Comparison of ENCODE assay signal across 8 mouse cellular contexts in genomic region chr9:37207929-37208411, GRCm38 (mm10). TPM values are rescaled to one million over a fixed set of nuclear protein-coding genes. Genes with fewer than 3 reads are reported as not detected.
A peak's percentile ranks its signal among the peaks of the same experiment; 100 is the strongest.
DNase-seq lines count a peak whose midpoint lies in the region; ATAC-seq and TF ChIP-seq lines count a peak whose summit lies in the region.

Tmem218 (plus strand) TSS chr9:37208223.

- peak; percentile 99 for ATAC-seq in G1E (ENCODE audit: extremely low read depth, insufficient number of reproducible peaks, low FRiP score, poor library complexity, severe bottlenecking)
- peak; percentile 100 for ATAC-seq in forebrain, embryonic 16.5 days
- ATAC-seq in lung, embryonic 14.5 days (ENCODE audit: insufficient read depth): peak; percentile 100

- peak; percentile 81 for DNase-seq in G1E (ENCODE audit: low spot score)
- DNase-seq in cerebellum, adult 18-20 months: peak; percentile 92 to 95
- DNase-seq in heart, postnatal 36 days: peak; percentile 86 to 90
- peak; percentile 92 to 97 for DNase-seq in layer of hippocampus, adult 2 months (ENCODE audit: low spot score in 2 of 2)
- peak; percentile 99 for DNase-seq in lung, embryonic 14.5 days
- DNase-seq in thymus, adult 2 months: peak; percentile 91

- TF ChIP-seq POLR2A in olfactory bulb, adult 2 months (IDR thresholded peaks at IDR 0.05; ENCODE audit: insufficient read depth, low read depth, low read length): peak; percentile 30; the same call in 1 of the 2 replicates
- TF ChIP-seq POLR2A in thymus, adult 2 months (IDR thresholded peaks at IDR 0.05; ENCODE audit: control insufficient read depth, extremely low read depth, insufficient read depth, low read length, poor library complexity): no peak

- H3K36me3 ChIP-seq in G1E (replicated peaks): no peaks in the 10 kb centered on the region
- no peaks in the 10 kb centered on the region for H3K36me3 ChIP-seq in forebrain, embryonic 16.5 days (ENCODE audit: control insufficient read depth, insufficient read depth)
- no peaks in the 10 kb centered on the region for H3K36me3 ChIP-seq in lung, embryonic 14.5 days (ENCODE audit: insufficient read depth)
- H3K36me3 ChIP-seq in thymus, adult 2 months (ENCODE audit: control insufficient read depth, insufficient read depth, low read length): no peaks in the 10 kb centered on the region

- H3K9me3 ChIP-seq in G1E (replicated peaks): no peaks in the 10 kb centered on the region
- H3K9me3 ChIP-seq in forebrain, embryonic 16.5 days (ENCODE audit: control insufficient read depth, low read length): no peaks in the 10 kb centered on the region
- H3K9me3 ChIP-seq in lung, embryonic 14.5 days (ENCODE audit: low read depth, low read length): no peaks in the 10 kb centered on the region

- H3K4me2 ChIP-seq in forebrain, embryonic 16.5 days (ENCODE audit: low read length): peak within 1 kb of the TSS; percentile 79
- H3K4me2 ChIP-seq in lung, embryonic 14.5 days: peak within 1 kb of the TSS; percentile 72

- intact Hi-C loops in heart, postnatal 36 days (cut with DNase I): no loop called here

- H3K4me1 ChIP-seq in G1E (ENCODE audit: insufficient read depth, low read depth, low read length): peaks cover 12% of the 10 kb centered on the region
- H3K4me1 ChIP-seq in forebrain, embryonic 16.5 days (replicated peaks; ENCODE audit: control insufficient read depth, insufficient read depth, low read length): peaks cover 15% of the 10 kb centered on the region
- no peaks in the 10 kb centered on the region for H3K4me1 ChIP-seq in lung, embryonic 14.5 days (ENCODE audit: insufficient read depth)
- no peaks in the 10 kb centered on the region for H3K4me1 ChIP-seq in olfactory bulb, adult 2 months (ENCODE audit: control insufficient read depth, insufficient read depth, low read length)
- peaks cover 8% of the 10 kb centered on the region; the same call in 1 of the 2 replicates for H3K4me1 ChIP-seq in thymus, adult 2 months (replicated peaks; ENCODE audit: control insufficient read depth, insufficient read depth, low read length)

- H3K9ac ChIP-seq in forebrain, embryonic 16.5 days (replicated peaks; ENCODE audit: low read depth, low read length): peak within 1 kb of the TSS; percentile 82
- H3K9ac ChIP-seq in lung, embryonic 14.5 days: peak within 1 kb of the TSS; percentile 69

- peak within 1 kb of the TSS; percentile 72 for H3K4me3 ChIP-seq in G1E (ENCODE audit: low read depth, low read length)
- H3K4me3 ChIP-seq in forebrain, embryonic 16.5 days (replicated peaks; ENCODE audit: low read length): peak within 1 kb of the TSS; percentile 73
- peak within 1 kb of the TSS; percentile 75 for H3K4me3 ChIP-seq in layer of hippocampus, adult 2 months
- H3K4me3 ChIP-seq in lung, embryonic 14.5 days (ENCODE audit: low read depth, low read length): peak within 1 kb of the TSS; percentile 63
- peak within 1 kb of the TSS; percentile 91 for H3K4me3 ChIP-seq in olfactory bulb, adult 2 months (ENCODE audit: insufficient read depth, low read depth, low read length)
- H3K4me3 ChIP-seq in thymus, adult 2 months (ENCODE audit: control insufficient read depth, insufficient read depth, low read length): peak within 1 kb of the TSS; percentile 92

- TF ChIP-seq CTCF in G1E (IDR thresholded peaks at IDR 0.05; ENCODE audit: low read depth, low read length): no peak
- TF ChIP-seq CTCF in layer of hippocampus, adult 2 months (conservative IDR thresholded peaks at IDR 0.05): no peak
- no peak for TF ChIP-seq CTCF in lung, embryonic 14.5 days (IDR thresholded peaks at IDR 0.05; ENCODE audit: low read depth)
- TF ChIP-seq CTCF in olfactory bulb, adult 2 months (IDR thresholded peaks at IDR 0.05; ENCODE audit: insufficient read depth, low read depth, low read length): no peak
- no peak for TF ChIP-seq CTCF in thymus, adult 2 months (IDR thresholded peaks at IDR 0.05; ENCODE audit: borderline replicate concordance, control insufficient read depth, extremely low read depth, insufficient read depth, low read length, poor library complexity)

- peaks cover 3% of the 10 kb centered on the region; the same call in 1 of the 2 replicates for H3K27me3 ChIP-seq in G1E (ENCODE audit: insufficient read depth, low read length)
- no peaks in the 10 kb centered on the region for H3K27me3 ChIP-seq in forebrain, embryonic 16.5 days (replicated peaks; ENCODE audit: control insufficient read depth, insufficient read depth, low read length)
- no peaks in the 10 kb centered on the region for H3K27me3 ChIP-seq in lung, embryonic 14.5 days (ENCODE audit: insufficient read depth, low read length)
- H3K27me3 ChIP-seq in thymus, adult 2 months (ENCODE audit: control insufficient read depth, insufficient read depth, low read length): no peaks in the 10 kb centered on the region

- 0% methylated on average over 21 of the region's 21 CpGs for WGBS in forebrain, embryonic 16.5 days
- WGBS in lung, embryonic 14.5 days: under 1% methylated on average over 21 of the region's 21 CpGs
- WGBS in olfactory bulb, adult 2 months: under 1% methylated on average over 21 of the region's 21 CpGs
- WGBS in thymus, adult 2 months: under 1% methylated on average over 21 of the region's 21 CpGs

- H3K27ac ChIP-seq in forebrain, embryonic 16.5 days (ENCODE audit: low read length): peak within 1 kb of the TSS; percentile 76
- peak within 1 kb of the TSS; percentile 94 for H3K27ac ChIP-seq in layer of hippocampus, adult 2 months
- H3K27ac ChIP-seq in lung, embryonic 14.5 days (ENCODE audit: low read depth): peak within 1 kb of the TSS; percentile 58; the same call in 1 of the 2 replicates
- H3K27ac ChIP-seq in olfactory bulb, adult 2 months (ENCODE audit: insufficient read depth, low read depth, low read length): peak within 1 kb of the TSS; percentile 89
- peak within 1 kb of the TSS; percentile 61; the same call in 1 of the 2 replicates for H3K27ac ChIP-seq in thymus, adult 2 months (ENCODE audit: control insufficient read depth, insufficient read depth, low read length)

RNA-seq across cellular contexts. Expression of gene Tmem218, which starts in this region (rescaled TPM):
- 1.7 and 3.2 TPM in 2 replicates for total RNA-seq in G1E (2014; fragmentation: Nextera tagmentation)
- total RNA-seq in G1E (2017): 3.1 and 3.5 TPM in 2 replicates
- 0.28 and 0.30 TPM in 2 replicates for polyA plus RNA-seq in G1E (2012)
- 9.7 and 11.0 TPM in 2 replicates for polyA plus RNA-seq in forebrain, embryonic 16.5 days (2015; fragmentation: Nextera tagmentation; extraction: Ambion mirVana)
- total RNA-seq in heart, postnatal 36 days (2021): 1 to 10 TPM; 6.4 to 7.0 TPM
- 1 to 10 TPM; 6.2 to 8.1 TPM for total RNA-seq in layer of hippocampus, adult 2 months (2021)
- polyA plus RNA-seq in lung, embryonic 14.5 days (2014; fragmentation: Nextera tagmentation; extraction: Ambion mirVana): 12.6 and 13.3 TPM in 2 replicates
- not detected in 2 replicates for polyA plus RNA-seq in olfactory bulb, adult 2 months (2012; ENCODE audit: insufficient read depth, insufficient read length, low replicate concordance, missing spikeins)
- polyA plus RNA-seq in thymus, adult 2 months (2012; rRNA removed): 2.7 and 2.9 TPM in 2 replicates

Comparison
In these comparisons a context has a peak if more than half of its experiments do, and no peak if none do; other contexts are left out.
1. Peak in every context shown above with its lines: DNase-seq, ATAC-seq, H3K4me3 ChIP-seq and H3K27ac ChIP-seq.